Mouse (Mus musculus): ENCODE measurements at regions not wholly inside any gene's neighbourhood (a gene's known extent, or its start where the extent isn't known, plus 50 kb on each side); places are given as distances from the start of the nearest gene placed in this dataset.

GRCm38 (mm10) chr4:101350222-101350621 is 68.9 kb upstream of the Ak4 start:
- no peak overlapping the region for H3K4me3 ChIP-seq (replicated peaks)
- no peak for TF ChIP-seq TAL1 (IDR thresholded peaks at IDR 0.05; ENCODE audit: low read length)
- no peak for TF ChIP-seq GATA1 (IDR thresholded peaks at IDR 0.05; ENCODE audit: low read length)
- peaks cover 10% of the 10 kb centered on the region for H3K27me3 ChIP-seq (ENCODE audit: control insufficient read depth)
- peaks cover 12% of the 10 kb centered on the region for H3K36me3 ChIP-seq (ENCODE audit: control insufficient read depth)
- H3K9me3 ChIP-seq (ENCODE audit: control insufficient read depth, low read length): no peaks in the 10 kb centered on the region
- H3K4me1 ChIP-seq (ENCODE audit: control insufficient read depth): peaks cover 5% of the 10 kb centered on the region

GRCm38 (mm10) chr4:101349413-101349812 is 69.7 kb upstream of the Ak4 start:
- H3K4me3 ChIP-seq (replicated peaks): no peak overlapping the region
- TF ChIP-seq GATA1 (IDR thresholded peaks at IDR 0.05; ENCODE audit: low read length): no peak
- no peak for TF ChIP-seq TAL1 (IDR thresholded peaks at IDR 0.05; ENCODE audit: low read length)
- no peaks in the 10 kb centered on the region for H3K9me3 ChIP-seq (ENCODE audit: control insufficient read depth, low read length)
- H3K36me3 ChIP-seq (ENCODE audit: control insufficient read depth): peaks cover 12% of the 10 kb centered on the region
- H3K4me1 ChIP-seq (ENCODE audit: control insufficient read depth): no peaks in the 10 kb centered on the region; the same call in 1 of the 2 replicates
- H3K27me3 ChIP-seq (ENCODE audit: control insufficient read depth): peaks cover 2% of the 10 kb centered on the region

- Histone ChIP-seq H3K4me1 (ENCODE audit: control insufficient read depth) (no peaks in the 10 kb centered on the region), H3K9me3 (ENCODE audit: control insufficient read depth, low read length) (no peaks in the 10 kb centered on the region), H3K36me3 (ENCODE audit: control insufficient read depth) (peaks cover 12% of the 10 kb centered on the region), H3K4me3 (replicated peaks) (no peak overlapping the region), H3K27me3 (ENCODE audit: control insufficient read depth) (no peaks in the 10 kb centered on the region)
- TF ChIP-seq GATA1 (IDR thresholded peaks at IDR 0.05; ENCODE audit: low read length) (no peak), TAL1 (IDR thresholded peaks at IDR 0.05; ENCODE audit: low read length) (no peak)
These were observed 71.8 kb upstream of the Ak4 start for GRCm38 (mm10) chr4:101347309-101347708.

GRCm38 (mm10) chr4:101342071-101342762 is 76.9 kb upstream of the Ak4 start:
- Histone ChIP-seq H3K36me3 (ENCODE audit: control insufficient read depth) (peaks cover 9% of the 10 kb centered on the region), H3K4me1 (ENCODE audit: control insufficient read depth) (no peaks in the 10 kb centered on the region), H3K27me3 (ENCODE audit: control insufficient read depth) (no peaks in the 10 kb centered on the region), H3K4me3 (replicated peaks) (no peak overlapping the region), H3K9me3 (ENCODE audit: control insufficient read depth, low read length) (no peaks in the 10 kb centered on the region)
- TF ChIP-seq TAL1 (IDR thresholded peaks at IDR 0.05; ENCODE audit: low read length) (no peak), GATA1 (IDR thresholded peaks at IDR 0.05; ENCODE audit: low read length) (no peak)

- Histone ChIP-seq H3K36me3 (ENCODE audit: control insufficient read depth) (peaks cover 2% of the 10 kb centered on the region; the same call in 1 of the 2 replicates), H3K27me3 (ENCODE audit: control insufficient read depth) (no peaks in the 10 kb centered on the region), H3K9me3 (ENCODE audit: control insufficient read depth, low read length) (no peaks in the 10 kb centered on the region), H3K4me3 (replicated peaks) (no peak overlapping the region), H3K4me1 (ENCODE audit: control insufficient read depth) (no peaks in the 10 kb centered on the region)
- TF ChIP-seq GATA1 (IDR thresholded peaks at IDR 0.05; ENCODE audit: low read length): no peak
These were observed 75.7 kb upstream of the Jak1 start for GRCm38 (mm10) chr4:101340741-101341140.

- Histone ChIP-seq H3K9me3 (ENCODE audit: control insufficient read depth, low read length) (no peaks in the 10 kb centered on the region), H3K4me3 (replicated peaks) (no peak overlapping the region), H3K4me1 (ENCODE audit: control insufficient read depth) (no peaks in the 10 kb centered on the region), H3K27me3 (ENCODE audit: control insufficient read depth) (no peaks in the 10 kb centered on the region), H3K36me3 (ENCODE audit: control insufficient read depth) (no peaks in the 10 kb centered on the region)
- TF ChIP-seq TAL1 (IDR thresholded peaks at IDR 0.05; ENCODE audit: low read length) (no peak), GATA1 (IDR thresholded peaks at IDR 0.05; ENCODE audit: low read length) (no peak)
These were observed 73.1 kb upstream of the Jak1 start for GRCm38 (mm10) chr4:101338211-101338610.

- Histone ChIP-seq H3K9me3 (ENCODE audit: control insufficient read depth, low read length) (no peaks in the 10 kb centered on the region), H3K4me1 (ENCODE audit: control insufficient read depth) (no peaks in the 10 kb centered on the region), H3K27me3 (ENCODE audit: control insufficient read depth) (no peaks in the 10 kb centered on the region), H3K36me3 (ENCODE audit: control insufficient read depth) (no peaks in the 10 kb centered on the region), H3K4me3 (replicated peaks) (no peak overlapping the region)
- TF ChIP-seq GATA1 (IDR thresholded peaks at IDR 0.05; ENCODE audit: low read length): no peak
- TF ChIP-seq TAL1 (IDR thresholded peaks at IDR 0.05; ENCODE audit: low read length): no peak
These were observed 71.7 kb upstream of the Jak1 start for GRCm38 (mm10) chr4:101336811-101337210.

GRCm38 (mm10) chr4:101336371-101336770 is 71.3 kb upstream of the Jak1 start:
- no peaks in the 10 kb centered on the region for H3K9me3 ChIP-seq (ENCODE audit: control insufficient read depth, low read length)
- H3K27me3 ChIP-seq (ENCODE audit: control insufficient read depth): no peaks in the 10 kb centered on the region
- H3K4me3 ChIP-seq (replicated peaks): no peak overlapping the region
- H3K36me3 ChIP-seq (ENCODE audit: control insufficient read depth): no peaks in the 10 kb centered on the region
- TF ChIP-seq GATA1 (IDR thresholded peaks at IDR 0.05; ENCODE audit: low read length) (no peak), TAL1 (IDR thresholded peaks at IDR 0.05; ENCODE audit: low read length) (no peak)
- H3K4me1 ChIP-seq (ENCODE audit: control insufficient read depth): no peaks in the 10 kb centered on the region

- no peaks in the 10 kb centered on the region for H3K36me3 ChIP-seq (ENCODE audit: control insufficient read depth)
- TF ChIP-seq GATA1 (IDR thresholded peaks at IDR 0.05; ENCODE audit: low read length) (no peak), TAL1 (IDR thresholded peaks at IDR 0.05; ENCODE audit: low read length) (no peak)
- no peaks in the 10 kb centered on the region for H3K4me1 ChIP-seq (ENCODE audit: control insufficient read depth)
- H3K27me3 ChIP-seq (ENCODE audit: control insufficient read depth): no peaks in the 10 kb centered on the region
- no peak overlapping the region for H3K4me3 ChIP-seq (replicated peaks)
- no peaks in the 10 kb centered on the region for H3K9me3 ChIP-seq (ENCODE audit: control insufficient read depth, low read length)
These were observed 68.8 kb upstream of the Jak1 start for GRCm38 (mm10) chr4:101333868-101334267.

GRCm38 (mm10) chr4:101333036-101333435 is 68.0 kb upstream of the Jak1 start:
- Histone ChIP-seq H3K4me1 (ENCODE audit: control insufficient read depth) (no peaks in the 10 kb centered on the region), H3K4me3 (replicated peaks) (no peak overlapping the region), H3K36me3 (ENCODE audit: control insufficient read depth) (no peaks in the 10 kb centered on the region), H3K9me3 (ENCODE audit: control insufficient read depth, low read length) (no peaks in the 10 kb centered on the region), H3K27me3 (ENCODE audit: control insufficient read depth) (no peaks in the 10 kb centered on the region)
- TF ChIP-seq GATA1 (IDR thresholded peaks at IDR 0.05; ENCODE audit: low read length) (no peak), TAL1 (IDR thresholded peaks at IDR 0.05; ENCODE audit: low read length) (no peak)

Measured in erythroblast, embryonic 14.5 days (primary cell).